Mouse (Mus musculus) heart, adult 9 months (tissue): ENCODE measurements around the gene Fam19a1.

ENCODE experiments used
- DNase-seq, 2 experiments: peaks; one replicate each; pipeline ENCODE4 v3.0.0; 2022; ENCODE audit warnings: low spot score in 2 of 2

Gene Fam19a1

DNA sequence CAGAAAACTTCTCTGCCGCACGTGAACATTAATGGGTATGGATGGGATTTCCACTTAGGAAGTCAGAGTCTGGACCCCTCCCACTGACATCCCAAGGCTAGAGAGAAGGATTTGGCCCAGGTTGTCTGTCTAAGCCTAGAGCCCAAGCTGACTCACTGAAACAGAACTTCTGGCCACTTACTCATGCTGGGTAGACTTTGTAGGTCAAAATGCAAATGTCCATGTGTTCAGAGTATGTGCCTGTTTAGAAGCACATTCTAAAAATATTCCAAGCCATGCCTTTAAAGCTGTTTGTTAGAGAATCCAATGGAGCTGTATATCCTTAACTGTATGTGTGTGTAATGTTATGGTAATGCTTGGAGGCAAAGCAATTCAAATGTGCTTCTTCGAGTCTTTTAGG lies 145.7 kb downstream of the Fam19a1 start:
- no peak for DNase-seq

DNA sequence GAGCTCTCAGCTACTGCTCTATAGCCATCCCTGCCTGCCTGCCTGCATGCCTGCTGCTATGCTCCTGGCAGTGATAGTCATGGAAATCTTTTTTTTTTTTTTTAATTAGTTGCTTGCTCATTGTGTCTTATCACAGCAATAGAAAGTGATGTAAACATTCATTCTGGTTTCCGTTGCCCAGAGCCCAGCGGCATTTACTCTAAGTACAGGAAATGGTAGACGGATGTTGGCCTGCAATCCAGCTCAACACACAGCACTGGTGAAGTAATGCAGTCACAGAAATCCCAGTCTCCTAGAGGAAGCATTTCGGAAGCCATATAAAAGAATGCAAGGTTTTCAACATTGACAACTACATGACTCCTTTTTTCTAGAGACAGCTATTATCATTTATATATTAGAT lies 153.5 kb downstream of the Fam19a1 start:
- no peak for DNase-seq

DNA sequence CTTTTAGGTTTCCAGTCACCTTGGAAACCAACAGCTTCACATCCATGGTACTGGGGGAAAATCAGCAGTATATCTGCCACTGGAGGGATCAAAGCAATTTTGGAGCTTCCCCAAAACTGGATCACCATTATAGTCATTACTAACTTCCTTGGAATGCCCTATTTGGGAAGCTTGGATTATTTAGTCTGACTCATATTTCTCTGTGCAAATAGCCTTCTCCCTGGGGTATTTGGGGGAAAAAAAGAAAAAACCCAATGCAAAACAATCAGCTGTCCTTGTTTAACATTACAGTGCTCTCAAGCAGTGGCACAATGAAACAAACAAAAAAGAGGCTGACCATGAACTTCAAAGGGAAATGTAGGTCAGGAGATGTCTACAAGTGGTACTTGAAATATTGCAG lies 155.8 kb downstream of the Fam19a1 start:
- DNase-seq: peak in 1 of 2 experiments; percentile 3

DNA sequence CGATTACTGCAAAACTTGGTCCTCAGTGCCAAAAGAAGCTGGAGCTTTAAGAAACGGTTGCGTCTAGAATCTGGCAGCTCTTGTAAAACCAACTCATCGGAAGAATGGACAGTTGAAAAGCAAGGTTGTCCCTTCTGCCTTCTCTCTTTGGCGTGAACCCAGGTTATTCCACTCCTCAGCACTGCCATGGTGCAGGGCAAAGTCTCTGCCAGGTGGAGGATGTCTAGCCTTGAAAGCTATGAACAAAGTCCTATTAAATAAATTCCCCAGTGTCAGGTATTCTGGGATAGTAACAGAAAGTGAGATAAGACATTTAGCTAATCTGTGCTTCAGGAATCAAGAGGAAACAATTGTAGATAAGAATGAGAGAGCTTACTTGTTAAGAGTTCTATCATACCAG lies 157.5 kb downstream of the Fam19a1 start:
- DNase-seq: no peak

DNA sequence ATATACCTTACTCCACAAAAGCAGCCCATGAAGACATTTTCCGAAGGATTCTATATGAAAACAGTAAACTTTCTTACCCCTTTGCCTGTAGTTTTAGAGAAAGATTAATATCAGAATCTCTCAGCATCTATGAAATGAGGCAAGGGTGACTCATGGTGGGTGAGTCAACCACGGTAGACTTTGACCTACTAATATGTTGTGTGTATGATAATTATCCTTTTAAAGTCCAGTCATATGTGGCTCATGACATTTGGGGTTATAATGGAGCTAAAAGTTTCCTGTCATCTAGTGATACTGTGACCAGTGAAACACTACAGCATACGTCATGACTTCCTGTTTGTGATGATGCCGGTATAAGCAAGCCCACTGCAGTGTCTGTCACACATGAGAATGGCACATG lies 170.8 kb downstream of the Fam19a1 start:
- no peak for DNase-seq

DNA sequence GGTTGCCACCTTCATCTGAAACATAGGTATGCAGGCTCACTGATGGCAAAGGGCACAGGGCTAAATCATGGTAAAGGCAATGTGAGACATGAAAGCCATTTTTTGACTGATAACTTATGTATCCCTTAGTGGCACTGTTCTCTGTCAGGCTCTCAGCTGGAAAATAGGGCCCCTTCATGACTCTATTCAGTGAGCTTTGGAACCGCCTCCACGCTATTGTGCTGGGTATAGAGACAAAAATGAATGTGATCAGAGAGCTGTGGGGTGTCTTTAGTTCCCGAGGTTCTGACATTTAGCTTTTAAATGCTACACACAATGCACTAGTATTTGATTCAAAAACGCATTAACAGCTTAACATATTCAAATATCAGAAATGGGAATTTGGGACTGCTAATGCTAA lies 171.6 kb downstream of the Fam19a1 start:
- no peak for DNase-seq

DNA sequence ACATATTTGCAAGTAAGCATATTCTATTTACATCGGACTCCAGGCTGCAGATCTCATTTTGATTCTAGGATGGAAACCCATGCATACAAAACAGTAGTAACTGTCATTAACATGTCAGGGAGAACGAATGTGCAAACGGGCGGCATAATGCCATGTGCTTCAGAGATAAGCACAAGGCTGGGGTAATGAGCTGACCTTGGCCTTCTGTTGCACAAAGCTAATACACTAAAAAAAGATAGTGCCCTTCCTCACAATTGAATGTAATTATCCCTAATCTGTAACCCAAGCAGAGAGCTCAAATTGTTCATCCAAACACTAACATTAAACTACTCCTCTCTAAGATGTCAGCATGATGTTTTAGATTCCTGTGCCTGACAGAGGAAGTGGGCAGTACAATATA lies 173.3 kb downstream of the Fam19a1 start:
- DNase-seq: no peak

DNA sequence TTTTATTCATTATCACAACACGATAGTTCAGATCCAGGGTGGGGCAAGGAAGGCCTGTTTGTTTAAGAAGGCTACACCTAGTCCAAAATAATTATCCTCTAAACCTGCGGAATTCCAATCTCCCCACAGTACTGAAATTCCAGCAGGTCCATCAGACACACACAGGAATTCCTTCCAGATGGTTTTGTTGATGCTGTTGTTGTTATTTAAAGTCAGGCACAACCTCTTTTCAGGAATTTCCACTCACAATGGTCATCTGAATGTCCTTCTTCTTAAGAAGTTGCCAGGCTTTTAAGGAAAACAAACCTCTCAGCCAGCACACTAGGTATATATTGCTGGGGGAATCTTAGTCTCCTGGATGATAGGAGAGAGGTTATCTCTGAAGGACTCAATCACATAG lies 174.4 kb downstream of the Fam19a1 start:
- no peak for DNase-seq

DNA sequence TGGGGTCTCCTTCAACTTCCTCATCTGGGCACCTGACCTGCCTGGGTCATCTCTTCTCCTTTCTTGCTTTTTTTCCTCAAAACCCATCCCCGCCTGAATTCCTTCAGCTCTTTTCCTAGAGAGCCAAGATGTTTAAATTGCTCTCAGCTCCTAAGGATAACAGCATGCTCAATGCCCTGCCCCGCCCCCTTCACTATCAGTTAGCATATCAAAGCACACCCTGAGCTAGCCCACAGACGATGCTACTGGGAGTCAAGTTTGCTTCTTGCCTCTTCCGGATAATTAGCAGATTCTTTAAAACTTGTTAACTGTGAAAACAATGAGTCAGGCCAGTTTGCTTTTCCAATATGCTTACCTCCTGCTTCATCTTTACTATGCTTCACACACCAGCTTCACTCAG lies 176.7 kb downstream of the Fam19a1 start:
- DNase-seq: no peak

DNA sequence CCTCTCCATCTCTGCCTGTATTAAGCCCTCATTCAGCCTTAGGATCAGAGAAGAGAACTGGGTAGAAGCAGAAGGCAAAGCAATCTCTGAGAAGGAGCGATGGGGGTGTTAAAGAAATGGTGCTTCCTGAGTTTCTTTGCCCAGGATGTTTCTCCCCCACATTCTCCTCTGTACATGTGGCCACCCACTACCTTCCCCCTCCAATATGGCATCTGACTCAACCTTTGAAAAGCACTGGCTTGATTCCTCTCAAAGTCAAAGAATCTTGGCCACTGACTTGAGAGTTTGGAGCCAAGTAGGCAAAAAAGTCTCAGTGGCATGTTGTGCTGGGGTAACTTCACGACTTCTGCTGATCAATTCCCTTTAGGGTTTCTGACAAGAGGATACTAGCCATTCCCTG lies 234.5 kb downstream of the Fam19a1 start:
- no peak for DNase-seq

DNA sequence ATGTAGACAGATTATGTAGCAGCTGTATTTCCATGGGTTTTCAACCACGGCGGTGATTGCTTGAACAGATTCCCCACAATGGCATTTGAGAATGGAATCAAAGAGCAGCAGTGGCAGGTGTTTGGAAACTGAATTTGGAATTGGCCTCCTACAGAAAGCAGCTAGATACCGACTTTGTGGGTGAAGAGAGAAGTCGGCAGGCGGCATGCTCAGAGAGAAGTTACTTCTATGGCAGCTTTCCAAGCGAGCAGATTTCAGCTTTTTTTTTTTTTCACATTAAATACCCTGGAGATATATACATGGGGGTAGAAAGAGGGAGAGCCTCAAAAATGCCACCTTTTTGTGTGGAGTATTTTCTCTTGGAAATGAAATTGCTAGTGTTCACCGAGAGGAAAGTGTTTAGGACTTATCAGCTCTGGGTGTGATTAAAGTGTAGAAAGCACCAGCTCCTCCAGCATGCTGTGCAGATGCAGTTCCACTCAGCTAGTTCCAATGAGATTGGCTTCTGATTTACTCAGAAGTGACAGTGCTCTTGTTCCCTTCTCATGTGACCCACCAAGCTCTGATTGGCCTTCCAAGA lies 236.6 kb downstream of the Fam19a1 start:
- no peak for DNase-seq

DNA sequence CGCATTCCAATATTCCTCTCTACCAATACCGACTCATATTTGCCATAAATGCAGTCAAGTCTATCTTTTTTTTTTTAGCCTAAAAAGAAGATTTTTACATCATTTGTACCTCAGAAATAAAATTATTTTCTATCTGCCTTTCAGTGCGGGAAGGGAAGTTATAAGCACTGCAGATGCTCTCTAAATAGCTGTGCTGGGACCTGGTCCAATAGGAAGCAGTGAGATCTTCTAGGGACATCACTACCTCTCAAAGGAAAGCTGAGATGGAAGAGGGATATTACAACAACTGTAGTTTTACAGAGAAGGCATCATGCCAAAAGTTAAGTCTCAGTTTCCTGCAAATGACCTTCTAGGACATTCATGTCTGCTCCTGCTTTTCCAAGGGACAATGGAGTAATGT lies 256.6 kb downstream of the Fam19a1 start:
- no peak for DNase-seq

DNA sequence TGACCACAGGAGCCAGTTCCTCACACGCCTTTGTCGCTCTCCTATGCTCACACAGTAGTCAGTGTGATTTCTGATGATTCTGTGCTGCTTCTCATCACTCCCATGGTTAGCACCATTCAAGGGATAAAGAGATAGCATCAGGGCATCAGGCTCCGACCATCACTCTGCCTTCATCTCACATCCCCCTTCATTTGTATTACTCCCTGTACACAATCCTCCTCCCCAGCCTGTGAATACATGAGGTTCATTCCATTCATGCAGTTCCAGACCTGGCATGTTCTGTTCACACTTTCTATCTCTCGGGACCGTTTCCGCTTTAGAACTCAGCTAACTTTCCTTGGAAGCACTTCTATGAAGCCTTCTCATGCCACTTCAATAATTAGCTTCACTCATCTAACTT lies 259.9 kb downstream of the Fam19a1 start:
- no peak for DNase-seq

DNA sequence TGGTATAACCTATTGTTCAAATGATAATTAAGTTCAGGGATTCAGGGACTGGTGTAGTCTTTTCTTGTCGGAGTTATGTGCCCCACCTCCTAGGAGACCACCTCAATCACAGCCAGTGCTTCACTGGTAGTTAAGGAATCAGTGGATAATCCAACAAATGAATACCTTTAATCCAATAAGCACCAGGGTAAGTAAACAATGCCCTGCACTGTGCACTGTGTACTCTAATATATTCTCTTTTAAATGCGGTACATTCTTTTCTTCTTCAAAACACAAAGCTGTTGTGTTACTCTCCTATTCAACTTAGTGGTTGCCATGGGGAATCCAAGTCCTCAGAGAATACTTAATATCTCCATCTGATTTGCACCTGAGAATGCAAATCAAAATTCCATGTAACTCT lies 260.3 kb downstream of the Fam19a1 start:
- DNase-seq: no peak

DNA sequence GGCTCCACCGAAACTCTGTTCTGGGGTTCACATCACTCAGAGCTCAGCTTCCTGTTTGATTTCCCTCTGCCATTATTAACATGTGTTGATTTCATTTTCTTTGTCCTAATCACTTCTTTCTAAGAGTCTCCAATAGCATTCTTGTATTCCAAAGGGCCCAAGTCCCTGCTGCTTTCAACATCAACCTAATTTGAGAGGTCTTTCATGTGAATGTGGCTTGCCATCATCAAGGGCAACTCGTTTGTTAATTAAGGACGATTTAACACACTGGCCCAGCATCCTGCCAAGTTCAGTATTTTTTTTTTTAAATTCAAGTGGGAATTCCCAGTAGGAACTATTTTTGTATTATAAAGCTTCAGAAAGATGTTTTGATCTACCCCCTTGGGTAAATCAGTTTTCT lies 263.8 kb downstream of the Fam19a1 start:
- DNase-seq: no peak

DNA sequence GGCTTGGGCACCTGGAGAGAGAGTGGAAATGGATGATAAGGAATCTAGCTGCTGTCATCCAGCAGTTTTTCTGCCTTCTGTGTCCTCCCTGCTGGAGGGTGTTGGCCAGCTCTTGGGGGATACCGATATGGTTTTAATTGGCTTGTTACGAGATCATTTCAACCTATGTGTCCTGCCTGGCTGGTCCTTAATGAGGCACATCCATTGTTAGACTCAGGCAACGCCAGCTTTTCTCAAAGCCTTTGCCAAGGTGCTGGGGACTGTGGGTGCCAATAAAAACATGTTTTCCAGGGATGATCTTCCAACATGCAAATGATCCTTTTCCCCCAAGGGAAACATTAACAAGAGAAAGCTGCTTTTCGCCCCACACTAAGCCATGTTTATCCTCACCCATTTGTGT lies 266.3 kb downstream of the Fam19a1 start:
- DNase-seq: no peak

DNA sequence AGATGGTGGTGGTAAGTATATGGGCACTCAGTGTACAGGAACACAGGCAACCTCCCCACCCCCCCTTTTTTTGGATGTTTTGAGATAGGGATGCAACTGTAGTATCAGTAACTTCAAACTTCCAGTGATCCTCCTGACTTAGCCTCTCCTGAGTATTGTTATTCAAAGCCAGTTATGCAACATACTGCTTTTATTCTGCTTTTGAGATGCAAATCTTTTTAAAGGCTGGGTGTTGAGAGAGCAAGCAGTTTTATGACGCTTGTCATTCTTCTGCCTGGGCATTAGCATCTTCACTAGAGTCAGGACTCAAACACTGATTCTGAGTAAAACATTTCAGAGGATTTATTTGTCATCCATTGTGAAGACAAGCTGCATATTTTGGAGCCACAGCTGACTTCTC lies 271.5 kb downstream of the Fam19a1 start:
- DNase-seq: no peak

DNA sequence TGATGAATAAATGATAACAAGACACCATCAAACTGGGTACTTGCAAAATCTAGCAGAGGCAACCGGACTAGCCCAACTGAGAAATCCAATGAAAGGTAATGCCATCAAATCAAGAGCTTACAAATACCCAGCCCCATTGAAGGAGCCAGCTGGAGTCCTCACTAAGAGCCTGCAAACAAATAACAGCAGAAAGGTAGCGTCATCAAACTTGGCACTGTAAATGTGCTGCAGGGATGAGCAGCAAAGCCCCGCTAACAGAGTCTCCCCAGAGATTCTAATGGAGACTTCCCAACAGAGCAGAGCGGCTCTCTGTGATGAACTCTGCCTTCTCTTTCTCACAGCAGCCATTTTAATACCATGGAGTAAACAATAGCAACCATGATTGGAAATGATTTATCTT lies 305.9 kb downstream of the Fam19a1 start:
- DNase-seq: no peak

DNA sequence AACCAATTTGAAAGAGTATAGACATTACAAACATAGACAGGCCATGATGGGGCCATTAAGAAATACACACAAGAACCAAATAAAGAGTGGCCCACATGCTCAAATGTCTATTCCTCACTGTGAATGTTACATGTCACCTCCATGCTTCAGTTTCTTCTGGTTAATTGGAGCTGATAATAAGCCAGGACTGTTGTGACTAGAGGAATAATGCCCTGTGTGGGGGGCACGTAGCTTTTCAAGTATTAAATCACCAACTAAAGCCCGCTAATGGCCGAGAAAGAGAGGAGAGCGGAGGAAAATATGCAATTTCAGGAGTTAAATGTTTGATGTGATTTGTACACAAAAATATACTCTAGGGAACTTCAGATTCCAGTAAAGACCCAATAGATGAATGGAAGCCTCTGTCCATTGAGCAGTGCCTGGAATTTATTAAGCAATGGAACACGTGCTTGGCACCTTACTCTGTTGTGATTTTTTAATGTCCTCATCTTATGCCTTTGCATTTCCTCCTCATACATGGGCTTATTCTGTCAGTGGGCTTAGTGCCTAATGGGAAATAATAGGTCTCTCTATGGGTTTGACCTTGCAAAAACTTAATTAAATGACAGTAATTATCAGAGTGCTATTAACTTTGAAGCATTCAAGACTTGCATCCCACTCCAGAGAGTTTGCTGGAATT lies 306.9 kb downstream of the Fam19a1 start:
- DNase-seq: no peak

DNA sequence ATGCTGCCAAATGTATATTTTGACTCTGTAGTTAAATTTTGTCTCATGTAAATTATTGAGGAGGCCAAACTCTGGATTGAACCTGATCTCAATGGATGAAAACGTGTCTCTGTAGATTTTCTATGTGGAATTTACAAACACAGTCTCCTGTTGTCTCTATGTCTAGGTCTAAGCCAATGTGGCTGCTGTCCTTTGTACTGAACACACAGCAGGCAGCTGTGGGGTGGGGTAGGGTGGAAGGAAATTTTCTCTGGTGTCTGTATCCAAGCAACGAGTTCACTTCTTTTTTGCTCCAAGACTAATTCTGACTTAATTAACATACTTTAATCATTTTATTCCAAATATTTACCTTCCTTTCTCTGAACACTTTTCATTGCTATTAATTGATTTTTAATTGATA lies 307.6 kb downstream of the Fam19a1 start:
- no peak for DNase-seq

DNA sequence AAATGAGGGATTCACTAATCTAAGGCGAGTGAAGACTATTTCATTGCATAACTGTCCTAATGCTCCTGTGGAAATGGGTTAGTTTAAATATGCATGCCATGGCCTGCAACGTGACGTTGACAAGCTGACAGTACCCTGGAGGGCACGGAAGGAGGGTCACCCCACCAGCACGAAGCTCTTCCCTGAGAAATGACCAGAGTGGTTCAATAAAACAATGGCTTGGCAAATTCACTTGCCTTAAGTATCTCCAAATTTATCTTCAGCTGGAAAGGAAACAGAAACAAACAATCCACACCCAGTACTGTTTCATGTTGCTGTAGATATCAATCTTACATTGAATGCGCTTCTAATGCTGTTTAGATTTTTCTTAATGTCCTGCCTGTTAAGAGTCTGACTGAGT lies 316.4 kb downstream of the Fam19a1 start:
- DNase-seq: no peak

DNA sequence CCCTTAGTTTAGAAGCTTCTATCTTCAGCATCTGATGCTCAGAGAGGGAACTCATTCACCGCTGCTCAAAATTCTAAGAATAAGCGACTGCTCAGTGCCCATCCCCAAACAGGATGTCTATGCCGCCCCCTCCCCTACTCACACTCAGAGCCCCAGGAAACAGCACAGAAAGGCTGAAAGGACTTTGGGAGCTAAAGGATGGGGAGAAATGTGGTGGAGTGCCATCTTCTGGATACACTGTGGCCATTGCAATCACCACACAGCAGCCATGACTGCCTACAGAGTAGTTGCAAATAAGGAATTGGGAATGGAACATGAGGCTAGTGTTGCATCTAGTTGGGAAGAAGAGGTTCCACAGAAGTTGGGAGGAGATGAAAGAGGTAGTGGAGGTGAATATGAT lies 319.4 kb downstream of the Fam19a1 start:
- no peak for DNase-seq

DNA sequence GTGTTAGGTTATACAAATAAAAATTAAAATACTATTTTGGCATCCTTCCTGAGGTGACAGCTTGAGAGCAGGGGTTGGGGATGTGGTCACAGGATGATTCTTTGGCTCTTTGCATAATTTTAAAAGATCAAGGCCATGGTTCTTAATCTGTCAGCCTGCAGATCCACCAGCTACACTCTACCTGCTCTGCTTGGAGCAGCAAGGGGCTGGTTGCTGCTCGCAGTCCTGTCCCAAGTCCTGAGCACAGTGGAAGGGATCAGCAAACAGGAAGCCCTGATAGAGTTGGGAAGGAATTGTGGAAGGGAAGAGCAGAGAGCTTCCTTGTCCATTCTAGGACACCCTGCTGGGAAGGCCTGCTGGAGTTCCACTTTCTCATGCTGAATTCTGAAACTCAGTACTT lies 320.9 kb downstream of the Fam19a1 start:
- DNase-seq: no peak

DNA sequence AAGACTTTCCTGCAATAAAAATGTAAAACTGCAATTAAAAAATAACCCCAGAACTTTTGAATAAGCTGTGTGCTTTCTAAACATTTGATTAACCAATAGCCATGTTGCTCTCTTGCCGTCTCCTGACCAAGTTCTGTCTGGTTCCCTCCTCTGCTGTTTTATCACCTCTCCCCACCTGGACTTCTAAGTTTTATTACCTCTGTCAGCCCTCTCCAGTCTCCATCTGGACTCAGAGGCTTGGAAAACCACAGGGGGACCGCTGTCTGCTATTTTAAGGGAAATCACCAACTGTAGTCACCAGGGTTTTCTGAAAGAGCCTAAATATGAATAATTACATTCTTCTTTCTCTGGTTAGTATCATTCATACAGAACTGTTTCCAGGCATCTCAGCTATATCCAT lies 322.6 kb downstream of the Fam19a1 start:
- DNase-seq: no peak
